Mouse (Mus musculus) CH12.LX (cell line): ENCODE results near the gene Lamc1.

Source experiments
- CTCF ChIP-seq, 2 experiments: IDR thresholded peaks in 1 of 2; conservative IDR thresholded peaks in 1 of 2; 2 replicates each; pipeline ENCODE4 v1.5.1; 2011 to 2012; ENCODE audit warnings: low read depth in 2 of 2, low read length in 2 of 2, improper control_type of control experiment in 1 of 2, inconsistent platforms in 1 of 2, mild to moderate bottlenecking in 1 of 2, moderate library complexity in 1 of 2
- EP300 ChIP-seq: IDR thresholded peaks from 2 replicates; pipeline ENCODE4 v1.6.1; 2011; ENCODE audit warnings: low read length, improper control_type of control experiment
- ETS1 ChIP-seq: conservative IDR thresholded peaks from 2 replicates; pipeline ENCODE4 v1.6.1; 2012; ENCODE audit warnings: low read depth, mild to moderate bottlenecking, inconsistent platforms, low read length, improper control_type of control experiment, moderate library complexity
- MAX ChIP-seq: IDR thresholded peaks from 2 replicates; pipeline ENCODE4 v1.6.1; 2011; ENCODE audit warnings: low read length, improper control_type of control experiment
- MYC ChIP-seq: IDR thresholded peaks from 2 replicates; pipeline ENCODE4 v1.6.1; 2011; ENCODE audit warnings: low read depth, mild to moderate bottlenecking, improper control_type of control experiment, low read length
- POLR2A ChIP-seq: IDR thresholded peaks from 2 replicates; pipeline ENCODE4 v1.6.1; 2011; ENCODE audit warnings: low read depth, mild to moderate bottlenecking, improper control_type of control experiment, low read length
- POLR2AphosphoS2 ChIP-seq: IDR thresholded peaks from 2 replicates; pipeline ENCODE4 v1.6.1; 2011; ENCODE audit warnings: low read depth, low read length, improper control_type of control experiment
- SIN3A ChIP-seq: IDR thresholded peaks from 2 replicates; pipeline ENCODE4 v1.6.1; 2012; ENCODE audit warnings: low read length, improper control_type of control experiment, inconsistent platforms
- SMC3 ChIP-seq: IDR thresholded peaks from 2 replicates; pipeline ENCODE4 v1.6.1; 2011; ENCODE audit warnings: low read depth, low read length, improper control_type of control experiment
- UBTF ChIP-seq: IDR thresholded peaks from 2 replicates; pipeline ENCODE4 v1.6.1; 2012; ENCODE audit warnings: low read depth, mild to moderate bottlenecking, inconsistent platforms, low read length, improper control_type of control experiment, moderate library complexity
- USF1 ChIP-seq: IDR thresholded peaks from 2 replicates; pipeline ENCODE4 v1.6.1; 2014; ENCODE audit warnings: low read depth, mild to moderate bottlenecking, inconsistent platforms, low read length, improper control_type of control experiment
- ZKSCAN1 ChIP-seq: IDR thresholded peaks from 2 replicates; pipeline ENCODE4 v1.6.1; 2012; ENCODE audit warnings: low read depth, inconsistent platforms, low read length, improper control_type of control experiment, borderline replicate concordance
- ZMIZ1 ChIP-seq: IDR thresholded peaks from 2 replicates; pipeline ENCODE4 v1.6.1; 2012; ENCODE audit warnings: low read depth, mild to moderate bottlenecking, inconsistent platforms, low read length, improper control_type of control experiment

- TF ChIP-seq EP300: peak; percentile 67
- peak; percentile 25; the same call in 1 of the 2 replicates for TF ChIP-seq ETS1
- TF ChIP-seq UBTF: no peak
- no peak for TF ChIP-seq MAX
- TF ChIP-seq POLR2A: no peak
- no peak for TF ChIP-seq MYC
- no peak for TF ChIP-seq ZKSCAN1
- TF ChIP-seq POLR2AphosphoS2: no peak
- no peak for TF ChIP-seq SIN3A
- TF ChIP-seq CTCF (conservative IDR thresholded peaks at IDR 0.05 in 1 of 2, IDR thresholded peaks at IDR 0.05 in 1 of 2; ENCODE audit: low read depth in 2 of 2, low read length in 2 of 2): peak in 1 of 2 experiments; percentile 24; a peak in 1 of 4 replicates
- TF ChIP-seq SMC3: no peak
- TF ChIP-seq USF1: no peak
- no peak for TF ChIP-seq ZMIZ1
Observed at GRCm38 (mm10) chr1:153288010-153288409, 44.6 kb downstream of the Lamc1 start.
